Mouse (Mus musculus) small intestine, adult 2 months (tissue): ENCODE results near the gene Asphd1. TPM values are rescaled to one million over a fixed set of nuclear protein-coding genes. Genes with fewer than 3 reads are reported as not detected.

ENCODE experiments used
- H3K27ac ChIP-seq: fragments of 200-500 bp; 2 replicates; pipeline ENCODE4 v1.5.1; 2012; ENCODE audit warnings: low read depth, low read length, control low read depth, inconsistent platforms; ENCODE audit not compliant: insufficient read depth
- H3K27me3 ChIP-seq: fragments of 200-500 bp; 2 replicates; pipeline ENCODE4 v1.6.1; 2012; ENCODE audit warnings: mild to moderate bottlenecking, moderate library complexity, low read length, inconsistent platforms; ENCODE audit not compliant: control insufficient read depth, insufficient read depth
- H3K36me3 ChIP-seq: fragments of 200-500 bp; 2 replicates; pipeline ENCODE4 v1.6.1; 2012; ENCODE audit warnings: mild to moderate bottlenecking, low read length, control low read depth, inconsistent platforms; ENCODE audit not compliant: control insufficient read depth, insufficient read depth
- H3K4me1 ChIP-seq: fragments of 200-500 bp; 2 replicates; pipeline ENCODE4 v1.6.1; 2012; ENCODE audit warnings: low read length, inconsistent platforms, mixed read lengths; ENCODE audit not compliant: control insufficient read depth, insufficient read depth, insufficient read length
- H3K4me3 ChIP-seq: fragments of 200-500 bp; 2 replicates; pipeline ENCODE4 v1.5.1; 2012; ENCODE audit warnings: low read depth, mild to moderate bottlenecking, control low read depth, inconsistent platforms, low read length, moderate library complexity
- CTCF ChIP-seq: fragments of 200-500 bp; IDR thresholded peaks from 2 replicates; pipeline ENCODE4 v1.5.1; 2012; ENCODE audit warnings: low read depth, mild to moderate bottlenecking, control low read depth, inconsistent platforms, low read length, moderate library complexity, mixed read lengths; ENCODE audit not compliant: insufficient replicate concordance, insufficient read length; ENCODE audit errors: extremely low read depth
- POLR2A ChIP-seq: fragments of 200-500 bp; IDR thresholded peaks from 2 replicates; pipeline ENCODE4 v1.6.1; 2012; ENCODE audit warnings: low read depth, mild to moderate bottlenecking, control low read depth, inconsistent platforms, low read length, moderate library complexity
- WGBS: fragments of 180-500 bp; shearing (Covaris S2); methylation state at CpG from one replicate; pipeline ENCODE4 v1.1.7; 2018; 5-methylcytosine and 5-hydroxymethylcytosine counted together
- polyA plus RNA-seq: library from polyadenylated mRNA; depleted of rRNA; stranded (reverse); fragments of >200 nt; gene quantifications from 2 replicates; pipeline ENCODE4 v1.2.3, GENCODE M21; 2012; rRNA removed

Asphd1 gene
- polyA plus RNA-seq, result 0.18 and 0.19 TPM in 2 replicates

GRCm38 (mm10) chr7:126949403-126949792 lies at the start of gene Asphd1:
TSS of gene Asphd1 (minus strand) at chr7:126949582.
- Histone ChIP-seq H3K27me3 (peaks cover 19% of the 10 kb centered on the region), H3K4me3 (peak within 1 kb of the TSS; percentile 62), H3K4me1 (peaks cover 9% of the 10 kb centered on the region), H3K27ac (no peak within 1 kb of the TSS), H3K36me3 (peaks cover 8% of the 10 kb centered on the region; the same call in 1 of the 2 replicates)
- 3% methylated on average over 21 of the region's 21 CpGs for WGBS
- TF ChIP-seq CTCF (no peak), POLR2A (no peak)

DNA sequence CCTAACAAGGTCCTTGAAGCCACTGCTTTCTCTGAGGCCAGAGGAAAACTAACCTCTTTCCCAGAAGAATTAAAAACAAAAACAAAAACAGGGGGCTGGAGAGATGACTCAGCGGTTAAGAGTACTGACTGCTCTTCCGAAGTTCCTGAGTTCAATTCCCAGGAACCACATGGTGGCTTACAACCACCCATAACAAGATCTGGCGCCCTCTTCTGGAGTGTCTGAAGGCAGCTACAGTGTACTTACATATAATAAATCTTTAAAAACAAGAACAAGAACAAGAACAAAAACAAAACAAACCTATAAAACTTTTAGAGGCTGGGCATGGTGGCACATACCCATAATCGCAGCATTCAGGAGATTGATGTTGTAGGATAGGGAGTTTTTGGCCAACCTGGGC lies 47.1 kb upstream of the Asphd1 start:
- Histone ChIP-seq H3K27me3 (no peaks in the 10 kb centered on the region), H3K27ac (no peak overlapping the region), H3K4me1 (no peaks in the 10 kb centered on the region), H3K36me3 (peaks cover 81% of the 10 kb centered on the region), H3K4me3 (no peak overlapping the region)
- TF ChIP-seq CTCF (no peak), POLR2A (no peak)
- 91% methylated on average over 4 of the region's 4 CpGs for WGBS

DNA sequence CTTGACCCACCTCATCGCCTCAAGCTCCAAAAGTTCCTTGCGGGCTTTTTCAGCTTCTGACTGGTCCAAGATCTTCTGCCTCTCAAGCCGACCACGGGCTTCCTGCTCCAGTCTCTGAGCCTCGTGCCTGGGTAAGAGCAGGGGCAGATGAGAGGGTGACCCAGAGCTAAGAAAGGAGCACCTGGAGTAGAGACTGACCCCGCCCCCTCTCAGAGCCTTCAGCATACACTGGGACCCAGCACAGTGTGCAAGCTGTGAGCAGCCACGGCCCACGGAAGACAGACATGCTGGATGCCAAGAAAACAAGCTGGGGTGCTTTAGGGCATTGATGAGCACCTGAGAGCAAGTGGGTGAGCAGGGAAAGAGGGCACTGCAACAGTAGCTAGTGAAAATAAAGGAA lies 39.4 kb upstream of the Asphd1 start:
- no peaks in the 10 kb centered on the region for H3K4me1 ChIP-seq
- TF ChIP-seq POLR2A (no peak), CTCF (no peak)
- H3K27me3 ChIP-seq, result no peaks in the 10 kb centered on the region
- peaks cover 63% of the 10 kb centered on the region for H3K36me3 ChIP-seq
- H3K27ac ChIP-seq, result no peak overlapping the region
- H3K4me3 ChIP-seq, result no peak overlapping the region
- 80% methylated on average over 8 of the region's 8 CpGs for WGBS

DNA sequence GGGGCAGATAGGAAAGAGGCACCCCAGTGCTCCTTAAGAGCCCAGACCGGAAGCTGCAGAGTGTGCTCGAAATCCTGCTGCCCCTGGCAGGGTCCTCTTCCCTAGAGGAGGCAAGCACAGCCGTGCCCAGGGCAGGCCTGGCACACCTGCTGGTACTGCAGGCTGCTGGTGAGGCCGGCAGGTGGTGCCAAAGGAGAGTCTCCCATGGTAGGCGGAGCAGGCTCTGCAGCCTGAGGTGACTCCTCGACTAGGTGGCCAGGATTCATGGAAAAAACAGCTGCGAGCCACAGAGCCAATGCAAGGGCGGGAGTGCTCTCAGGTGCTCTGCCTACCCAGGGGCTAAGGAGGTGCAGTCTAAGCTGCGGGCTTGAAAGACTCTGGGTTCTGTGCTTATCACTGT lies 36.9 kb upstream of the Asphd1 start:
- Histone ChIP-seq H3K4me3 (no peak overlapping the region), H3K27me3 (no peaks in the 10 kb centered on the region), H3K36me3 (peaks cover 45% of the 10 kb centered on the region), H3K27ac (no peak overlapping the region), H3K4me1 (peaks cover 20% of the 10 kb centered on the region; the same call in 1 of the 2 replicates)
- 23% methylated on average over 9 of the region's 9 CpGs for WGBS
- TF ChIP-seq CTCF (peak; percentile 62), POLR2A (no peak)

DNA sequence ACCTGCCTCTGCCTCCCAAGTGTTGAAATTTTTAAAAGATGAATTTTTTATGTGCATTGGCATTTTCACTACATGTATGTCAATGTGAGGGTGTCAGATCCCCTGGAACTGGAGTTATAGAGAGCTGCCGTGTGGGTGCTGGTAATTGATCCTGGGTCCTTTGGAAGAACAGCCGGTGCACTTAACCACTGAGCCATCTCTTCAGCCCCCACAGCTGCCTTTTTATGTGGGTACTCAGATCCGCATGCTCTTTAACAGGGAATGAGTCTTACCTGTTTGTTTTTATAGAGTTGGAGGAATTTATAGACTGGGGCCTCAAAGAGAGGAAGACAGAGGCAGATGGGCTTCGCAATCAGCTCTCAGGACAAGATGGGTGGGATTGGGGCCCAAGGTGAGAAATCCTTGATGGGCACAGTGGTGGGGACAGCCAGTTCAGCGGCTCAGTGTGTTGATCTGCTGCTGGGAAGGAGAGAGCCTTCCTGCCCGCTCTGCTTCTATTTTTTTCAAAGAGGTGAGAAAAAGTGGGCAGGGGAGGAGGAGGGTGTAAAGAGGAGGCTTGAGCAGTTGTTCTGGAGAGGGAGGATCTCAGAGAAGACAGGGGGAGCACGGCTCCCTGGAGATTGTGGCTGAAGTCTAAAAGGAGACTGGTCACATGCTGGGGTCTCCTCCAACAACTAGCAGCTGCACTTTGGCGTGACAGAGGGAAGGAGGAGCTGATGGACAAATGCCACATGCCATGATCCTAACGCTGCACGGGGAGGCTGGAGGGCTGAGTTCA lies 35.5 kb upstream of the Asphd1 start:
- H3K36me3 ChIP-seq, result peaks cover 43% of the 10 kb centered on the region
- no peaks in the 10 kb centered on the region for H3K27me3 ChIP-seq
- TF ChIP-seq POLR2A, result no peak
- TF ChIP-seq CTCF, result no peak
- H3K4me3 ChIP-seq, result no peak overlapping the region
- WGBS, result 78% methylated on average over 10 of the region's 10 CpGs
- no peak overlapping the region for H3K27ac ChIP-seq
- H3K4me1 ChIP-seq, result peaks cover 23% of the 10 kb centered on the region

GRCm38 (mm10) chr7:126983113-126983512 lies 33.7 kb upstream of the Asphd1 start:
- no peak for TF ChIP-seq POLR2A
- no peak for TF ChIP-seq CTCF
- Histone ChIP-seq H3K4me3 (no peak overlapping the region), H3K36me3 (peaks cover 44% of the 10 kb centered on the region), H3K4me1 (peaks cover 33% of the 10 kb centered on the region), H3K27me3 (no peaks in the 10 kb centered on the region), H3K27ac (peak overlapping the region; percentile 86)
- WGBS, result 77% methylated on average over 7 of the region's 7 CpGs

DNA sequence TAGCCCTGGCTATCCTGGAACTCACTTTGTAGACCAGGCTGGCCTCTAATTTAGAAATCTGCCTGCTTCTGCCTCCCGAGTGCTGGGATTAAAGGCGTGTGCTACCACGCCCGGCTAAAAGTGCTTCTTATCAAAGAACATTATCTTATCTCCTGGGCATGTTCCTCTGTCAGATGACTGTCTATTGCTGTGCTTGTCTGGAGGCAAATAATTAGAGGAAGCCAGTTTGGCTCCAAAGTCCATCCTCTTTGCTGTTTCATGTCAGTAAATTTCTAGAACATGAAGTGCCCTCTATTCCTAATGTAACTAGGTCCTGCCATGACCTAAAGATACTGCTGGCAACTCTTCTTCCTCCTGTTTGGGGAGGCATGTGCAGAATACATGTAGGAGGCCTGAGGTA lies 32.7 kb upstream of the Asphd1 start:
- Histone ChIP-seq H3K27ac (peak overlapping the region; percentile 86), H3K4me1 (peaks cover 37% of the 10 kb centered on the region), H3K36me3 (peaks cover 40% of the 10 kb centered on the region), H3K4me3 (no peak overlapping the region), H3K27me3 (no peaks in the 10 kb centered on the region)
- WGBS, result 27% methylated on average over 4 of the region's 4 CpGs
- TF ChIP-seq CTCF (no peak), POLR2A (no peak)
